Mouse (Mus musculus): Measurements from ENCODE around the gene Prkcg. TPM values are rescaled to one million over a fixed set of nuclear protein-coding genes. Genes with fewer than 3 reads are reported as not detected.
A peak's percentile ranks its signal among the peaks of the same experiment; 100 is the strongest.

The Prkcg gene
- polyA plus RNA-seq, 1 experiment from 2014 or later, result 0.25 TPM

- H3K36me3 ChIP-seq (ENCODE audit: insufficient read depth), result peaks cover 9% of the 10 kb centered on the region
- WGBS, result 8% methylated on average over 10 of the region's 10 CpGs
- H3K9me3 ChIP-seq (ENCODE audit: low read depth, low read length), result no peaks in the 10 kb centered on the region
- H3K4me2 ChIP-seq, result no peak overlapping the region; the same call in 1 of the 2 replicates
- TF ChIP-seq CTCF (IDR thresholded peaks at IDR 0.05; ENCODE audit: low read depth), result no peak
- H3K27ac ChIP-seq (ENCODE audit: low read depth), result no peak overlapping the region
- H3K27me3 ChIP-seq (ENCODE audit: insufficient read depth, low read length), result peaks cover 31% of the 10 kb centered on the region
- DNase-seq, result no peak
- no peaks in the 10 kb centered on the region; the same call in 1 of the 2 replicates for H3K4me1 ChIP-seq (ENCODE audit: insufficient read depth)
- no peak overlapping the region for H3K9ac ChIP-seq
- H3K4me3 ChIP-seq (ENCODE audit: low read depth, low read length), result no peak overlapping the region
- no peak for ATAC-seq (ENCODE audit: insufficient read depth)
Observed at GRCm38 (mm10) chr7:3304298-3304697, 15.3 kb downstream of the Prkcg start.

DNA sequence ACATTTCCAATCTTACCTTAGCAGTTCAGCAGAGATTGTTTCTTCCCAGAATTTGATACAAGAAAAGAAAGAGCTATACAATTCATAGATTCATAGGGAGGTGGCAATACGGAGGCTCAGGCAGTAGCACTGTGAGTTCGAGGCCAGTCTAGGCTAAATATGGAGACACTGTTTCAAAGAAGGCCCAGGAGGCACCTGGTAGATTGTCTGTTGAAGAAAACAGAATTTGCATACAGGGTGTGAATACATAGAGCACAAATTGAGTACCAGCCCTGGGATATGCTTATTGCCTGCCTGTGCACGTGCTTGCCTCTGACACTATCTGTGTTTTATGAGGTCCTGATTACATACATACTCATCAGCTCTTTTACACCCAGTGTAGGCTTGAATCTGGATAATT, 17.4 kb downstream of the Prkcg start:
- no peak for DNase-seq
- no peak overlapping the region for H3K4me2 ChIP-seq
- no peaks in the 10 kb centered on the region; the same call in 1 of the 2 replicates for H3K4me1 ChIP-seq (ENCODE audit: insufficient read depth)
- H3K9me3 ChIP-seq (ENCODE audit: low read depth, low read length), result no peaks in the 10 kb centered on the region
- H3K9ac ChIP-seq, result no peak overlapping the region
- 72% methylated on average over 3 of the region's 3 CpGs for WGBS
- no peak overlapping the region for H3K27ac ChIP-seq (ENCODE audit: low read depth)
- no peak for TF ChIP-seq CTCF (IDR thresholded peaks at IDR 0.05; ENCODE audit: low read depth)
- H3K27me3 ChIP-seq (ENCODE audit: insufficient read depth, low read length), result peaks cover 31% of the 10 kb centered on the region
- no peak overlapping the region for H3K4me3 ChIP-seq (ENCODE audit: low read depth, low read length)
- no peaks in the 10 kb centered on the region for H3K36me3 ChIP-seq (ENCODE audit: insufficient read depth)
- ATAC-seq (ENCODE audit: insufficient read depth), result no peak

GRCm38 (mm10) chr7:3308646-3309045, 19.7 kb downstream of the Prkcg start:
- Histone ChIP-seq H3K4me3 (ENCODE audit: low read depth, low read length) (no peak overlapping the region), H3K36me3 (ENCODE audit: insufficient read depth) (no peaks in the 10 kb centered on the region), H3K9ac (no peak overlapping the region), H3K9me3 (ENCODE audit: low read depth, low read length) (no peaks in the 10 kb centered on the region), H3K4me2 (no peak overlapping the region), H3K27me3 (ENCODE audit: insufficient read depth, low read length) (peaks cover 20% of the 10 kb centered on the region), H3K4me1 (ENCODE audit: insufficient read depth) (no peaks in the 10 kb centered on the region), H3K27ac (ENCODE audit: low read depth) (no peak overlapping the region)
- WGBS, result 64% methylated on average over 4 of the region's 4 CpGs
- no peak for DNase-seq
- no peak for TF ChIP-seq CTCF (IDR thresholded peaks at IDR 0.05; ENCODE audit: low read depth)
- no peak for ATAC-seq (ENCODE audit: insufficient read depth)

GRCm38 (mm10) chr7:3310233-3310632, 21.3 kb downstream of the Prkcg start:
- WGBS, result 93% methylated on average over 7 of the region's 7 CpGs
- Histone ChIP-seq H3K4me3 (ENCODE audit: low read depth, low read length) (no peak overlapping the region), H3K36me3 (ENCODE audit: insufficient read depth) (no peaks in the 10 kb centered on the region), H3K27ac (ENCODE audit: low read depth) (no peak overlapping the region), H3K4me1 (ENCODE audit: insufficient read depth) (no peaks in the 10 kb centered on the region), H3K27me3 (ENCODE audit: insufficient read depth, low read length) (peaks cover 9% of the 10 kb centered on the region; the same call in 1 of the 2 replicates), H3K9me3 (ENCODE audit: low read depth, low read length) (no peaks in the 10 kb centered on the region), H3K9ac (no peak overlapping the region), H3K4me2 (no peak overlapping the region)
- TF ChIP-seq CTCF (IDR thresholded peaks at IDR 0.05; ENCODE audit: low read depth), result 0 out of 2 replicates have a peak, but pooled peaks have one; percentile 13
- DNase-seq (no peak), ATAC-seq (ENCODE audit: insufficient read depth) (no peak)

DNA sequence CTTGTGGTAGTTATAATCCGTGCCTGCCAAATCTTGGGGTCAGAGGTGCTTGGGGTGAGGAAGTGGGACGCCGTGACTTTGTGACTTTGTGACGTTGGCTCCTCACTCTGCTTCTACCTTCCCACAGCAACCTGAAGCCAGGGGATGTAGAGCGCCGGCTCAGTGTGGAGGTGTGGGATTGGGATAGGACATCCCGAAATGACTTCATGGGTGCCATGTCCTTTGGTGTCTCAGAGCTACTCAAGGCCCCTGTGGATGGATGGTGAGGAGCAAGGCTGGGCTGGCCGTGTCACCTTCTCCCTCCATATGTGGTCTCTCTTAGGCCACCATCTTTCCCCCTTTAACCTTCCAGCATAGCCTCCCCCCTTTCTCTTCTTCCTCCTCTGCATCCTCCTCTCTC, 24.6 kb downstream of the Prkcg start:
- Histone ChIP-seq H3K27me3 (ENCODE audit: insufficient read depth, low read length) (no peaks in the 10 kb centered on the region), H3K9me3 (ENCODE audit: low read depth, low read length) (no peaks in the 10 kb centered on the region), H3K4me2 (no peak overlapping the region), H3K4me3 (ENCODE audit: low read depth, low read length) (no peak overlapping the region), H3K9ac (no peak overlapping the region), H3K36me3 (ENCODE audit: insufficient read depth) (no peaks in the 10 kb centered on the region), H3K4me1 (ENCODE audit: insufficient read depth) (no peaks in the 10 kb centered on the region), H3K27ac (ENCODE audit: low read depth) (no peak overlapping the region)
- DNase-seq, result no peak
- no peak for ATAC-seq (ENCODE audit: insufficient read depth)
- TF ChIP-seq CTCF (IDR thresholded peaks at IDR 0.05; ENCODE audit: low read depth), result no peak
- WGBS, result 76% methylated on average over 8 of the region's 8 CpGs

- Histone ChIP-seq H3K9ac (no peak overlapping the region), H3K4me2 (no peak overlapping the region), H3K9me3 (ENCODE audit: low read depth, low read length) (no peaks in the 10 kb centered on the region), H3K4me3 (ENCODE audit: low read depth, low read length) (no peak overlapping the region), H3K36me3 (ENCODE audit: insufficient read depth) (no peaks in the 10 kb centered on the region), H3K4me1 (ENCODE audit: insufficient read depth) (no peaks in the 10 kb centered on the region), H3K27me3 (ENCODE audit: insufficient read depth, low read length) (no peaks in the 10 kb centered on the region), H3K27ac (ENCODE audit: low read depth) (no peak overlapping the region)
- 65% methylated on average over 5 of the region's 5 CpGs for WGBS
- ATAC-seq (ENCODE audit: insufficient read depth) (no peak), DNase-seq (no peak)
- no peak for TF ChIP-seq CTCF (IDR thresholded peaks at IDR 0.05; ENCODE audit: low read depth)
Observed at GRCm38 (mm10) chr7:3314121-3314520, 25.1 kb downstream of the Prkcg start.

- no peaks in the 10 kb centered on the region for H3K36me3 ChIP-seq (ENCODE audit: insufficient read depth)
- no peak overlapping the region for H3K4me3 ChIP-seq (ENCODE audit: low read depth, low read length)
- no peaks in the 10 kb centered on the region for H3K9me3 ChIP-seq (ENCODE audit: low read depth, low read length)
- no peak for TF ChIP-seq CTCF (IDR thresholded peaks at IDR 0.05; ENCODE audit: low read depth)
- no peaks in the 10 kb centered on the region for H3K4me1 ChIP-seq (ENCODE audit: insufficient read depth)
- no peak overlapping the region for H3K9ac ChIP-seq
- ATAC-seq (ENCODE audit: insufficient read depth) (no peak), DNase-seq (no peak)
- H3K27ac ChIP-seq (ENCODE audit: low read depth), result no peak overlapping the region
- H3K4me2 ChIP-seq, result no peak overlapping the region
- H3K27me3 ChIP-seq (ENCODE audit: insufficient read depth, low read length), result no peaks in the 10 kb centered on the region
- 33% methylated on average over 4 of the region's 4 CpGs for WGBS
Observed at GRCm38 (mm10) chr7:3317704-3318103, 28.7 kb downstream of the Prkcg start.

DNA sequence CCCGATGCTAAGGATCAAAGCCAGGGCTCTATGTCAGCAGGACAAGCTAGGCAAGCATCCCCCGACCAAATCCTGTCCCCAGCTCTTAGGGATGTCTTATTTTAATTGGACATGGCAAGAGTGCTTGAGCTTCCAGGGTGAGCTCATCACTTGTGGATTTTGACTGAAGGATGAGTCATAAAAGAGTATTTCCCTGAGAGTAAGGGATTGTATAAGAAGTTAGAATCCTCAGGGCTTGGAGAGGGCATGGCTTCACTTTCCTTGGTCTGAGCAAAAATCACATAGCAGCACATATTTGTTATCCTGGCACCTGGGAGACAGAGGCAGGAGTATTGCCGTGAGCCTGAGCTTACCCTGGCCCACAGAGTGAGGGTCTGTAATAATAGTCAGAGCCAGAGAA, 31.9 kb downstream of the Prkcg start:
- no peak overlapping the region for H3K4me3 ChIP-seq (ENCODE audit: low read depth, low read length)
- H3K9ac ChIP-seq, result no peak overlapping the region
- ATAC-seq (ENCODE audit: insufficient read depth) (no peak), DNase-seq (no peak)
- H3K4me2 ChIP-seq, result no peak overlapping the region
- H3K4me1 ChIP-seq (ENCODE audit: insufficient read depth), result no peaks in the 10 kb centered on the region
- no peaks in the 10 kb centered on the region for H3K27me3 ChIP-seq (ENCODE audit: insufficient read depth, low read length)
- no peak overlapping the region for H3K27ac ChIP-seq (ENCODE audit: low read depth)
- no peaks in the 10 kb centered on the region for H3K9me3 ChIP-seq (ENCODE audit: low read depth, low read length)
- no peaks in the 10 kb centered on the region for H3K36me3 ChIP-seq (ENCODE audit: insufficient read depth)
- no peak for TF ChIP-seq CTCF (IDR thresholded peaks at IDR 0.05; ENCODE audit: low read depth)
- WGBS, result 50% methylated on average over 3 of the region's 3 CpGs
